Mouse (Mus musculus) cerebellum, adult 18-20 months (tissue): Measurements from ENCODE around the gene Strip1.
A peak's percentile ranks its signal among the peaks of the same experiment; 100 is the strongest.

ENCODE experiments used
- DNase-seq, 2 experiments: peaks; one replicate each; pipeline ENCODE4 v3.0.0; 2021

Strip1 gene

DNA sequence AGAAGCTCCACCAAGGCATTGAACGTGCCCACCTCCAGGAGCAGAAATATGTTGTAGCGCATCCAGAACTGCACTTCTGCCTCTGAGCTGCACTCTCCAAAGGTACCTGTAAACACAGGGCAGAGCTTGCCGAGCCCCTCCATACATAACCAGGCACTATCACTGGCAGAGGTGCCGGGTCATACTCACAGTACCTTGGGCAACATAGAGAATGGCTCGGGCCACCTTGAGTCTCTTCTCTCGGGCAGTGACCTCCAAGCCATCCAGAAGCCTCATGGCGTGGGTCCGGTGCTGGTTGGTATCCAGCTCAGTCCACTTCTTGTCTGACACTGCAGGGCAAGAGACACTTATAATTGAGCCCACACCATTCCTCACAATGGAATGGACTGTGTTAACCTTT lies 4.7 kb downstream of the Strip1 start:
- DNase-seq = no peak

DNA sequence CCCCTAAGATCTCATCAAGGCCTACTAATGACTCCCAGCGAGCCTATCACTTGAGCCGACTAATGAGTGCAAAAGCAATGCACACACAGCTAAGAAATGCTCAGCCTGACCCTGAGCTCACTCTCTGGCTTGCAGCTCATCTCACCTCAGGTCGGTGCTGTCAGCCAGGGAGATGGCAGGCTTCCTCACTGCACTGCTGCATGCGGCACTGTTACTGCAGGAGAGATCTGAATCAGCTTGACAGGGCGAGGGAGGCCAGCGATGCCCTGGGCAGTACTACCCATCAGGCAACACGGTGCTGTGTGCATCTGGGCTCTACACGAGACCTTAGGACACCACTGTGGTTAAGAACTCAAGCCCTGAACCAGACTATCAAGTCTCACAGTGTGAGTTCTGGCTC lies 6.0 kb downstream of the Strip1 start:
- no peak for DNase-seq

DNA sequence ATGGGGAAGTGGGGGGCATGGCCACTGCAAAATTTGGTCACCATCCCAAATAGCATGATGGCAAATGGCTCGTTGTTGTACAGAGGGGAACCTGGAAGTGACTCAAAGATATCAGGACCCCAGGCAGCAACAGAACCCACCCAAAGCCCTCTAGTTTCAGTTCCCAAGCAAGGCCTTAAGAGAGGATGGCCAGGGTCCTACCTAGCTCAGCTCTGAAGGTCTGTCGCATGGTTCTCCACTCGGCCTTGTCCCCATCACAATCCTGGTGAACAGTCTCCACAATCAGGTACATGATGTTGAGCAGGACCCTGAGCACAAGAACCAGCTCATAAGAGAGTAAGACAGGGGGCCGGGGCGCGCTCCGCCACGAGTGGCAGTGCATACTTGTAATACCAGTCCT lies 7.1 kb downstream of the Strip1 start:
- no peak for DNase-seq

DNA sequence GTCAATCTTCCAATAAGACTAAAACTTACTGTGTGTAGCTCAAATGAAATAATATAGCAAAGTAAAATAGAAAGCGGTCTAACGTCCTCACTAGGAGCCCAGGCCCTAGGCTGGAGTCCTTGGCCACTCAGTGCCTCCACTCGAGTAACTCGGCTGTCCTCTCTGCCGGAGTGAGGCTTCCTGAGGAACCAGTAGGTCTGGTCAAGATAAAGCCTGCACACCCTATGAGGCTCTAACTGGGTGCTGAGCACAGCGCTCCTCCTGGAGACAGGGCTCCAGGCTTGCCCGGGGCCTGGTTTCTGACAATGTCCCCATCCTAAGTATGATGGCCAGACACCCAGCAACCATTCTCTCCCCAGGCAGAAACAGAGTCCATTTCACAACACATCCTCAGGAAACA lies 9.0 kb downstream of the Strip1 start:
- DNase-seq = no peak

DNA sequence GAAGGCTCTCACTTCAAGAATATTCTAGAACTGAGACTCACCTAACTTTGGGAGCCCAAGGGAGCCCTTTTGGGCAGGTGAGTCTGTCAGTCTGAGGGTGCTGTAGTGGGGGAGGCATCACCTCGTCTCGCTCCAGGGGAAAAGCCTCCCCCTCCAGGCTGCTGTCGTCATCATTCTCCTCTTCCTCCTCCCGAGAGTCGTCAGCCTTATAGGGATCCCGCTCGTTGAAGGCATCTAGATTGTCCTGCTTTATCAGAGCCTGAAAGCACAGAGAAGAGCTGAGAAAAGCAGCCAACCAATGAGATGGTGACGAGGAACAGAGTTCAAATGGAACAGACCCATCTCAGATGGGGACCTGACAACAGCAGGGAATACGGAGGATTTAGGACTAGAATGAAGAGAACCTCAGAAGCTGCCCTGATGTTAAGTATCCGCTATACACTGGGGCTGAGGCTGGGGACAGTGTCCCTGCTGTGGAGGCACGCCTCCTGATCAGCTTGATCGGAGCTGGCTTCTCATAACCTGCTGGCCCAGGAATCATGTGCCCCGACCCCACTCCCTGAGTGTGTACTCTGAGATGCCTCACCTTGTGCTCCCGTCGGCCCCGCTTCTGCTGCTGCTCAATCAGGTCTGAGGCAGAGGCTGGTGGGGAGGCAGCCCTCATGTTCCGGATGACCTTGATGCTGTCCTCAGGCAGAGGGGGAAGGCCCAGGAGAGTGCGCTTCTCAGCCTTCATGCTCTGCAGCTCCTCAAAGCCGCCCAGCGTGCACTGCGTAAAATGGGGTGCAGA lies 10.0 kb downstream of the Strip1 start:
- DNase-seq = no peak

DNA sequence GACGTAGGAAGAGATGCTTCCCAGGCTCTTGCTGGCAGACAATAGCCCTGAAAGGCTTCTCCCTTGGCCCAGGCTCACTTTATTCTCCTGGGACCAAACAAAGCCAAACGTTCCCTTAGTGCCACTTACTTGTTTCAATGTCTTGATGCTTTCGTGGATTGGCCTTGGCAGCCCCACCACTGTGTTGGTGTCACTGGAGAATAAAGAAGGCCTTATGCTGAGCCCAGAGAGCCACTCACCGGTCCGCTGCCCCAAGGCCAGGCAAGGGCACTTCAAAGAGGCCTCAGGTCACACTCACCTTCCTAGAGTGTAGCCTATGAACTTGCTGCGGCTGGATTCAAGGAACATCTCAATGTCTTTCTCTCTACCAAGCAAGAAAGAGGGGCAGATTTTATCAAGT lies 11.6 kb downstream of the Strip1 start:
- DNase-seq = no peak

DNA sequence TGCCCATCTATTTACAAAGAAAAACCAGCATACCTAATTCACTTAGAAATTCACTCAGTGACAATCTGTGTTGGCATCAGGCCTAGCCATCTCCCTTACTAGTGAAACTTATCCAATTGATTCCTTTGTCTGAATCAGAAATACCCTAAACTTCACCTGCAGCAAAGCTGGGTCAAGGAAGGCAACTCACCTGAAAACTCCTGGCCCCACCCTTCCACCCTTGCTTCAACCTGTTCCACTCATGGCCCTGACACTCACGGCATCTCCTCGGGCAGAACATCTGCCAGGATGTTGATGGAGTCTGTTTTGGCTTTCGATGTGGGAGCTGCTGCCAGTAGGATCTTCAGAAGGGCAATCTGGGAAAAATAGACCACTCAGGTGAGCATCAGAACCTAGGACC lies 13.7 kb downstream of the Strip1 start:
- DNase-seq = no peak

DNA sequence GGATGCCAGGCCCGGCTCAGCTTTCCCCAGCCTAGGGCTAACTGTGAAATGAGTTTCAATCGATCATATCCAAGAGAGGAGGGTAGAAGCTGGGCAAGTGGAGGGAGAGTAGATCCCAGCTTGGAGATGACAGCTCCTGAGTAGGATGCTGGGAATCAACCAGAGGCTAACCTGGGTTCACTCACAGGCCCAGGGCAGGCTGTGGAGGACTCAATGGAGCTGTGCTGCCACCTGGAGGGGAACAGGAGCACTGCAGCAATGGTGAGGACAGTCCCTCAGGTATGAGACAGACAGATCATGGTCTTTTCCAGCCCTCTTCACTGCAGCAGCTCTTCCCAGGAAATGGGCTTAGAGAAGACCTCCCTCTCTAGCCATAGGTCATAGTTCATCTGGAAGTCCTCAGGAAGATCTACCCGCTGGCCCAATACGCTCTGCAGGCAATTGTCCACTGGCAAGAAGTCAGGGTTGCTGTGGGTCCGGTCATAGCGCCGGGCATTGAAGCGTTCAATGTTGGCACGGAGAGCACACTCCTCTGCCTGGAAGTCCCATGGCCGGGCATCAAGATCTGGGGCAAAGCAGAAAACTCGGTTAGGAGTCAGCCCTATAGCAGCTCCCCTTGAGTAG lies 18.5 kb downstream of the Strip1 start:
- DNase-seq = peak; percentile 74 to 81

DNA sequence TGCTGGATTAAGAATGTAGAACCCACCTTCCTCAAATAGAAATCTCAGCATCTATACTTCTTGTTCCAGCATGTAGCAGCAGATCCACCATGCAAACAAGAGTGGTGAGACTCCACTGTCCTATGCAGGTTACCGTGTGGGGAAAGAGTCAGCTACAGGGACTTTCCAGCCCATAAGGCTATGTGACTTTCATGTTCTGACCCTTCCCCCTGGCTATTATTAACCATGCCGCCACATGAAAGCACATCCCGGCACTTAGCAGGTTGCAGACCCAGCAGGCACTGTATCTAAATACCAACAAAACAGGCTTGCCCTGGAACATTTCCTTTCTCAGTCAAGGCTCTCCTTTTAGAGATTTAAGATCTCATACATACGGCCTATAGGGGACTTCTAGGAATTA lies 20.1 kb downstream of the Strip1 start:
- no peak for DNase-seq

DNA sequence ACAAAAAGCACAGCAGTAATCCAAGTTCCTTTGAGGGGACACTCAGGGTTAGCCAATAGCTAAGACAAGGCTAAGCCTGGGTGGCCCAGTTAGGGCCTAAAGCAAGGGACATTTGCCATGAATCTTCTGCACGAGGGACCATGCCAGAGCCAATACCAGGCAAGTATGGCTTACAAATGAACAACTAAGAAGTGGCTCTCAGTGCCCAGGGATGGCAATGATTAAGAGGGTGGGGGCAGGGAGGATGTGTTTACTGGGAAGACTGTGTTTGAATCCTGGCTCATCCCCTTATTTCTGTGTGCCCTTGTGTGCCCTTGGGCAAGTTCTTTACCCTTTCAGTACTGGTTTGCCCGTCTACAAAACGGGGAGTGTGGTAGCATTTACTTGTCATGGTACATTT lies 22.1 kb downstream of the Strip1 start:
- no peak for DNase-seq

DNA sequence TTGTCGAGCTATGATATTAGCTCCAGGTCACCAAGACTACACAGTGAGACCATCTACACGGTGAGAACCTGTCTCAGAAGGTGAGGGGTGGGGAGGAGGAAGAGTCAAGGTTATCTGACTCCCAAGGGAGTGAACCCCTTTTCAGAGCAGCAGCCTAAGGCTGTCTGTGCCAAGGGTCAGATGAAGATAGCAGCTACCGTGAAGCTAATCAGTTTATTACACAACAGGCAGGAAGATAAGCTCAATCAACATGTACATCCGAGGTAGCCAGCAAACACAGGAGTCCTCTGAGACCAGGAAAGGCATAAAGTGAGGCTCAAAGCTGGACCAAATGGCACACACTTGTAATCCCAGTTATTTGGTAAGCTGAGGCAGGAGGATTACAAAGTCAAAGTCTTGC lies 22.7 kb downstream of the Strip1 start:
- no peak for DNase-seq

DNA sequence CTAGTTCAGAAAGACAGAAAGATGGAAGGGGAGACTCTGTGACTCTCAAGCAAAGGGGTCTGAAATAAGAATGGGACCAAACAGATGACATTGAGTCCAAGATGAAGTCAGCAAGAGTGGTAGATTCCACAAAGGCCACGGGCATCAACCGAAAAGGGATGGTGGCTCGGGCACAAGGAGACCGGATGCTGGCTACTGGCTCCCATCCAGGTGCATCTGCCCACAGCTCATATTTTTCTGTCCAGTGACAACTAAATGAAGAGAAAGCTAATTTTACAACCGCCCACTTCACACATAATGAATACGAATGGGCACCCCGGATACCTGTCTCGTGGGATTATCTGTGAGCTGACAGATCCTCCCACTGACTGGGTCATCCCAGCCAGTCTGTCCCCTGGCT lies 24.3 kb downstream of the Strip1 start:
- DNase-seq = no peak

DNA sequence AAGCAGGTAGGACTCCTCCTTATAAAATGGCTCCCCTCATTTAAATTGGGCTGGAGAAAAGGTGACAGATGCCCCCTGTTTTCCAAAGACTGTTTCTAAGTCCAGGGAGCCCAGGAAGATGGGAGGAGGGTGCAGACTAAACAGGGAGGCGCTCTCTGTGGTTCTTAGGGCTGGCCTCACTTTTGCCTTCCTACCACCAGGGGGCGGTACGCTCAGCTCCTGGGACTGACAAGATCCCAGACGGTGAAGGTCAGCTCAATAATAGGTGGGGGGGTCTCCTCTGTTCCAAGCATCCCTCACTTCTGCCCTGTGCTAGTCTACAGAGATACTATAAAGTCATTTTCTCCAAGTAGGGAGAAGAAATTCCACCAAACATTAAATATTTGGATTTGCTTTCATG lies 26.2 kb downstream of the Strip1 start:
- DNase-seq = peak; percentile 52 to 67

DNA sequence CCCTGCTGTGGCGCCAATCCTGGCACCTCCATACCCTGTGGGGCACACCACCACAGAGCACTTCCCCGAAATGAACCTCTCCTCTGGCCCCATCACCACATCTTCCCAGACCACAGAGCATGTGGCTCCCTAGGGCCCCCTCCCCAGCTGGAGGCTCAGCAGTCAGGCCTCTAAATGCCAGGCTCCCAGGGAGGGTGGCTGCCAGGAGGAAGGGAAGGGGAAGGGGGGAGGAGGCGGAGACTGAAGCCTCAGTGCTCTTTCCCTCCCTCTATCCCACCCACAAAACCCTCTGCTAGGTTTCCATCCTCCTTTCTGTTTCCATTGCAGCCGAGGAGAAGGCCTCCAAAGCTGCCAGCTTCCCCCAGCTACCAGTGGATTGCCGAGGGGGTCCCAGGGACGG lies 31.4 kb downstream of the Strip1 start:
- no peak for DNase-seq

DNA sequence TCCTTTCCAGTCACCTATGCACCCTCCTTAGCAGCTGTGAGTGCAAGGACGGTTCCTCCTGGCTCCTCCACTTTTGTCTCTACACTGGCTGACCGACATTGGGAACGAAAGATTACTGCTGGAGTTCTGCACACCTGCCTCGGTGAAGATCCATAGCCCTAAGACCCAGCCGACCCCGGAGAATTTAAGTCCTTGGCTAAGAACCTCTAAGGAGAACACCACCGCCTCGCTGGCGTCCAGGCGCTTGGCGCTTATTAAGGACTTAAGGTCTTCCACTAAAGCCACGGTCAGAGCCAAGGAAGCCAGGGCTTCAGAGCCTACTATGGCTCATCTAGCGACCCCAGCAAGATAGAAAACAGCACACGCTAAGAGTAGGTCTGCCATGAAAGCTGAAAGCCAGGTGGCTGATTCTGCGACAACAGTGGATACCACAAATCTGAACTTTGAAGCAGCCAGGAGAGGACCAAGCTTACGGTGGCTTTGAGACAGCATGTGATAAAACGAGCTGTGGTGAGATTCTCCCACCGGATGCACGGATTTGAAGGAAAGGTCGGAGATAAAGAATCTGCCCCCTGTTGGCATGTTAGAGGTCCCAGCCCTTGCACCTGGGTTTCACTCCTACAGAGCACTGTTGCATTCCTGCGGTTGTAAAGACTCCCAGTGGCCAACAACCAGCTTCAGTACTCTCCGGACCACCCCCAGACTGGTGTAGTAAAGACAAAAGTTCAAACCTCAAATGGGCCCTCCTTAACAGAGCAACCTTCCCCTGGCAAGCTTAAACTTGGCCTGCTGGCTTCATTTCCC lies 33.7 kb downstream of the Strip1 start:
- no peak for DNase-seq

DNA sequence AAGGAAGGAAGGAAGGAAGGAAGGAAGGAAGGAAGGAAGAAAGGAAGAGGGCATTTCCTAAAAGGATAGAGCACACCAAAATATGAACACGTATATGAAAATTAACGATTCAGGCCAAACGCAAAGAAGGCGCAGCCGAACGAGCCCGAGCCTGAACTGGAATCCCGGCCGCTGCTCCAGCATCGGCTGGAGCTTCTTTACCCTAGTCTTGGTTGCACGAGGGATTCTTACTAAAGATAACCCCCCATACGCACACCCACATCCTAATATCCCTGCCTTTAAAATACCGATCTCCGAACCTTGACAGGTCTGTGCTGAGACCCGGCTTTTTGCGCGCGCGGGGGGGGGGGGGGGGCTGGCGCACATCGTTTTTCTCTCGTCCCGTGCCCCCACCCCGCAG lies 34.4 kb downstream of the Strip1 start:
- DNase-seq = no peak

DNA sequence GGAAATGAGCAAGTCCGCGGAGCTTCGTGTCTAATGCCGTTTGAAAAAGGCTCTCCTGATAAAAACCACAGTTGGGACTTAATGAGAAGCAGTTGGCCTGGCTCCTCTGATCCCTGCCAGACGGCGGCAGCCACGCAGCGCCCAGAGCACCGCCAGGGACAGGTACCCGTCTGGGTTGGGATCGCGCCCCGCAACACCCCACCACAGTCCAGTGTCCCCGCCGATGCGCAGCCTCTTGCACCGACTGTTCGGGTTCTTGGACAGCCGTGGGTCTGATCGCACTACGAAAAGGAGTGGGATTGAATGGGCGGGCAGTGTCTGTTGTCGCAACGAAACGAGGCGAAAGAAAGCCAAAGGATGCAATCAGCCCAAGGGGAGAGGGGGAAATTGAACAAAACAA lies 34.9 kb downstream of the Strip1 start:
- peak in 1 of 2 experiments; percentile 35 for DNase-seq

DNA sequence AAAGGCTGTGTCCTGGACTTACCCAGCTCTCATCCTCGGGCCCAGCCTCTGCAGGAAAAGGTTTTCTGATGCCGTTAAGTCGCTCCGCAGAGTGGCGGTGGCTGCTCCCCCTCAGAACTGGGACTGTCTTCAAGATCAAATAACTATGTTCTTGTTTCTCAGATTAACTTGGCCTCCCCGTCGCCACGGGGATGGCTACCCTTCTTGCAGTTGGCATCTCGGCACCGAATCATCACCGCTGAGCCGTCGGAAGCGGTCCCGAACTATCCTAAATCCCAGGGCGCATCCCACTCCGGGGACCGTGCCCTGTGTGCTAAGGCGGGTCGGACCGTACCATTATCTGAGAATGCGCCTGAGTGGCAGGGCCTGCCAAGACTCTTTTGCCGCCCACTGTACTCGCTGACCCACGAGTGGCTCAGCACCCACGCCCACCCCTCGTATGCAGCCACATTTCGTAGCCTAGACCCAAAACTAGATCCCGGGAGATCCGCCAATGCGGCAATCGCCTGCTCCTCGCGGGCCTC lies 35.5 kb downstream of the Strip1 start:
- DNase-seq = peak in 1 of 2 experiments; percentile 28

DNA sequence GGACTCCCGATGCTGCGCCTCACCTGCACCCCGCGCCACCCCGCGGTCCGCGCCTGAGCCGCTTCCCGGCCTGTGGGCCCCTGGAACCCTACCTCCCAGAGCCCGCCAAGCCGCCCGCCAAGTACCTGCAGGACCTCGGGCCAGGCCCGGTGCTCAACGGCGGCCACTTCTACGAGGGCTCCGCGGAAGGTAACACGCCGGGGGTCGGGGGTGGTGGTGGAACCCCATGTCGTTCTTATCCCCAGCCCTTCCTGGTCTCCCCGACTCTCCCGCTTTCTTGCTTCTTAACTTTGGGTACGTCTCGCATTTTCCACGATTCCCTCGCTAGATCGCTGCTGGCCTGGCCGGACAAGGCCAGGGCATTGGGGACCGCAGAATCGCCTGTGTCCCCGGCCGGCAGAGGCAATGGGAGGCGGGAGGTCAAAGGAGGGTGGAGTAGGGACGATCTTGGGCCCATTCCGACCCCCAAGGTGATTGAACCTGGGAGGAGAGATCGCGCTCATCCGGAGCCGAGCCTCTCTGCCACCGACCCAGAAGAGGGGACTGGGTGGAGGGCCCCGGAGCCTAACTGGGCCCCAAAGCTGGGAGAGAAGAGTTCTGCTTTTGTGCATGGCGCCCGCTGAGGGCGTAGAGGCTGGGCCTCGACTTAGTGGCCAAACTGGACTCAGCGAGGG lies 36.1 kb downstream of the Strip1 start:
- DNase-seq = peak in 1 of 2 experiments; percentile 29

DNA sequence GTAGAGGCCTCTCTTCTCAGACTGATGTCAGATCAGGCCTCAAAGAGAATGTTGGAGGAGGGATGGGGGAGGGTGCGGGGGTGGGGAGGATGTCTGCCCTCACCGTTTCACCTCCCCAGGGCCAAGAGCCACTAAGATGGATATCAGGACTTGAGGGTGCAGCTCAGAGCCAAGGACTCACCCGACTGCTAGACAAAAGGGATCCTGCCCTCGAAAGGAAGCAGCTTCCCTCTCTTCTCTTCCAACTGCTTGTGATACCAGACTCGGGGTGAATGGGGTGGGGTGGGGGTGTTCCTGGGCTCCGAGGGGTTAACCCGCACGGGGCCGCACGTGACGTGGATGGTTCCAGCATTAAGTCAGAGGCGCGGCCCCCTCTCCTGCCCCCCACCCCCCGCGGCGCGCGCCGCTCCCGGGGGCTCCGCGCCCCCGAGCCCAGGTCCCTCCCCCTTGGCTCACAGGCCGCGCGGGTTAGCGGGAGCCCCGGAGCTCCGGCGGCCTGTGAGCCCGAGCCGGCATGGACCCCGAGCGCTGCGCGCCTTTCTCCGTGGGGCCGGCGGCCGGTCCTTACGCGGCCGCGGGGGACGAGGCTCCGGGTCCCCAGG lies 36.7 kb downstream of the Strip1 start, which contains the start of gene Alx3:
TSS of gene Alx3 (plus strand) at position 370 of the 602 bp plus-strand sequence.
- DNase-seq = no peak

DNA sequence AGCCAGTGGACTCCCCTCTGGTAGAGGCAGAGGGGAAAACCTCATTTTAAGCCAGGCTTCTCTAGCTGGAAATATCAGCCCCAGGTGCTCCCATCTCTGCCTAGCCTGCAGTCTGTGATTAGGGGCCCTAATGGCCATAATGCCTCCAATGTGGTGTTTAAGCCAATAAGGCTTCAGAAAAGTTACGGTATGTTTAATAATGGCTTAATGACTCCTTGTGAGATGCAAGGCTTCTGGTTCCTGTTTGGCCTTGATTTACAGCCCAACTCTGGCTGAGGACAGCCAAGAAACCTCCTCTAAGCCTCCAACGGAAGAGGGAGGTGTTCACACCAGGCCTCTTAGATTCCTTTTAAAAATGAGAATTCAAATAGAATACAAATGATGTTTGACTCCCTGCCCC lies 37.9 kb downstream of the Strip1 start:
- DNase-seq = no peak

DNA sequence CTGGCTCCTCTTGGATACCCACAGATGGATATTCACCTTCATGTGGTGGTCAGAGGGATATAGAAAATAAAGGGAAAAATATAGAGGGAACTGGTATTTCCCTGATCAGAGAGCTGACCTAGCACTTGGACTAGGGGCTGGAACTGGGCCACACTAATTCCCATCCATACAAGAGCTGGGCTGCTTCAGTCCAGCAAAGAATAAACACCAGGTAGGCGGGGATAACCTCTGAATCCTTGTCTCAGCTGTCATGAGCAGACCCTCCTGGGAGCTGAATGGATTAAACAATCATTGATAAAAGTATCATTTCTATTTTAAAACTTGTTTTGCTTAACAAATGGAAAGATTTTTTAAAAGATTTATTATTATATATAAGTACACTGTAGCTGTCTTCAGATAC lies 39.9 kb downstream of the Strip1 start:
- DNase-seq = no peak

DNA sequence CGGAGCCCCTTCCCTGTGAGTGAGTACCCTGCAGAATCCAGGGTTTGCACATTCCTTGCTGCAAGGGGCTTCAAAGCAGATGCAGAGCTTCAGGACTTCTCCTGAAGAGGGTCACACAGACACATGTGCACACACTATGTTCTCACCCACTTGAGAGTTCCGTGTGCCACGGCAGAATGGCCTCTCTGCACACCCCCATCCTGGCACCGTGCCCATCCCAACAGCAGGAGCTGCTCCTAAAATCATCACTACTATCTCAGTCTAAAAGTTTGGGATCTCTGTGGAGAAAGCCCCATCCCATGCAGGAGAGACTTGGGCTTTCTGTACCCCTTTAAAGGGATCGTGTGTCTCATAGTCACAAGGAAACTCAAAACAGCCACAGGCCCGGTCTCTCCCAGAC lies 45.0 kb downstream of the Strip1 start:
- DNase-seq = no peak
